Mouse (Mus musculus) stomach, postnatal 0 days (tissue): ENCODE results near the gene Cenpl.
"Not testable (repeated sequence)": the region's sequence is repeated elsewhere in the genome, so short reads cannot be mapped to it uniquely, and the experiment has no call there.

Experiments used
- CTCF ChIP-seq: IDR thresholded peaks from 2 replicates; pipeline ENCODE4 v1.5.1; 2016; ENCODE audit warnings: antibody characterized with exemption, low read depth, mild to moderate bottlenecking, moderate library complexity
- EP300 ChIP-seq: optimal IDR thresholded peaks from 2 replicates; pipeline ENCODE3; 2016; ENCODE audit warnings: antibody characterized with exemption

DNA sequence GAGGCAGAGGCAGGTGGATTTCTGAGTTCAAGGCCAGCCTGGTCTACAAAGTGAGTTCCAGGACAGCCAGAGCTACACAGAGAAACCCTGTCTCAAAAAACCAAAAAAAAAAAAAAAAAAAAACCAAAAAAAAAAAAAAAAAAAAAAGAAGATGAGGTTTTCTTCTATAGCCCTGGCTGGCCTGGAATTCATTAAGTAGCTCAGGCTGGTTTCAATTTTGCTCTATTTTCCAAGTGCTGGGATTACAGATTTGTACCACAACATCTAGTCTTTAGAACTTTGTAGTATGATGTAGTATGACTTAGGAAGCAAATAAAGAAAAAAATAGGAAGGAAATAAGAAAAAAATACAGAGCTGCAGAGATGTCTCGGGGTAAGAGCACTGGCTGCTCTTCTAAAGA is 42.1 kb upstream of the Cenpl start:
- TF ChIP-seq EP300, CTCF: not testable (repeated sequence)
